Mouse (Mus musculus) gastrocnemius, adult 18-20 months (tissue): ENCODE measurements at regions not wholly inside any gene's neighbourhood (a gene's known extent, or its start where the extent isn't known, plus 50 kb on each side); places are given as distances from the start of the nearest gene placed in this dataset.
"Not testable (repeated sequence)": the region's sequence is repeated elsewhere in the genome, so short reads cannot be mapped to it uniquely, and the experiment has no call there.

ENCODE experiments used
- DNase-seq: peaks from one replicate; pipeline ENCODE4 v3.0.0; 2021; ENCODE audit warnings: low spot score

- DNase-seq: no peak
Measured at GRCm38 (mm10) chr10:6182400-6182799, 260.2 kb upstream of the Rgs17 start.

DNA sequence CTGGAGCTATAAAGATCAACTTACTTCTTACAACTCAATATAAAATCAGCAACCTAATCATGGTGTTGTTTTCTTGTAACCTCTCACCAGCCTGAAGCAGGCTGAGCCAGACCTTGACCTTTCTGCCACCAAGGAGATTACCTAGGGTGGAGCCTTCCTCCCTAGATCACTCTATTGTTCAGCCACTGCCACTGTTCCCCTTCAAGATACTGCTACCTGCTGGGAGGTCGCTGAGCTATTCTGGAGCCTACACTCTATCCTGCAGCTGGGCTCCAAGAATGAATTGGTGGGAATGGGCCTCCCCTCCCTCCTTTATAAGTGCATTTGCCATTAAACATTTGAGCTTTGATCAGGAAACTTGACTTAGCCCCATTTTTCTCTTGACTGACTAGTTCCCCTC lies 242.1 kb upstream of the Rgs17 start:
- not testable (repeated sequence) for DNase-seq

- DNase-seq: no peak
Measured at GRCm38 (mm10) chr10:6156941-6157340, 234.7 kb upstream of the Rgs17 start.

DNA sequence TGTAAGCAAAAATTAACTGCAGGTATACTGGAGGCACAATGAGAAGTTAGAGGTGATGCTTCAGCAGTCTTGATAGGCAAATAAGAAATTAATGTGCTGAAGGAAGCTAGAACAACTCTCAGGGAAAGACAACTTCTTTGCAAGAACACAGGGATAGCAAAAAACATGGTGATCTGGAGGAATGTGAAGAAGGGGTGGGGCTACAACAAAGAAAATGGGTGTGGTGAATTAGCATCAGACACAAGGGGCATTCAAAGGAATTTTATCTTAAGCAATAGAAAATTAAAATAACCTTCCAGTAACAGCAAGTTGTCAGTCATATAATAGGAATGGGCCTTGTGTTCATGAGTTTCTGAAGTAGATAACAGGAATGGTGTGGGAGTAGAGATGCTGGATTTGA lies 211.9 kb upstream of the Rgs17 start:
- DNase-seq: no peak

DNA sequence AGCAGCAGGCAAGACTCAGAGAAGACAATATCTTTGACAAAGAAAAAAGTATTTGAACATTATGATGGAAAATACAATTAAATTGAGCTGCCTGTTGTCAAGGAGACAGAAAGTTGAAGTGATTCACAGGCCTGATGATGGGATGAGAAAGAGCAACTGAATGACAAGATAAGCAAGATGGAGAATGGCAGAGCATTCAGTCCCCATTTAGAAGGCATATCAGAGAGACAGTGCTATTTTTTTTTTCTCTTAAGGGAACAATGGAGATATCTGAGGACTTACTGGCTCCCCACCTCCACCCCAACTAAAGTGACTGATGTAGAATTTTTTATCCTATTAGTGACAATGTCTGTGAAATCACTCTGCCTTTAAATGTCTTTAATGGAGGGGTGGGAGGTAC lies 202.2 kb upstream of the Rgs17 start:
- DNase-seq: not testable (repeated sequence)

- DNase-seq: peak; percentile 22
Measured at GRCm38 (mm10) chr10:6114883-6115622, 192.9 kb upstream of the Rgs17 start.
